Mouse (Mus musculus) ES-Bruce4 (cell line): ENCODE data around the gene Cd300lf. TPM values are rescaled to one million over a fixed set of nuclear protein-coding genes. Genes with fewer than 3 reads are reported as not detected.

Experiments
- H3K27ac ChIP-seq: 2 replicates; pipeline ENCODE4 v1.5.1; 2012; ENCODE audit warnings: low read length, inconsistent platforms; ENCODE audit not compliant: insufficient read depth
- H3K27me3 ChIP-seq: 2 replicates; pipeline ENCODE4 v1.6.1; 2012; ENCODE audit warnings: mild to moderate bottlenecking, low read length, inconsistent platforms; ENCODE audit not compliant: control insufficient read depth, poor library complexity, insufficient read depth, severe bottlenecking
- H3K36me3 ChIP-seq: 2 replicates; pipeline ENCODE4 v1.6.1; 2012; ENCODE audit warnings: inconsistent platforms, mild to moderate bottlenecking, low read length, moderate library complexity; ENCODE audit not compliant: control insufficient read depth, poor library complexity, insufficient read depth, severe bottlenecking
- H3K4me1 ChIP-seq: one replicate; pipeline ENCODE4 v1.8.1; 2011; ENCODE audit warnings: low read length; ENCODE audit not compliant: control insufficient read depth, insufficient read depth
- H3K4me3 ChIP-seq: 2 replicates; pipeline ENCODE4 v1.5.1; 2011; ENCODE audit warnings: low read depth, mild to moderate bottlenecking, low read length
- H3K9ac ChIP-seq: 2 replicates; pipeline ENCODE4 v1.6.1; 2012; ENCODE audit warnings: low read depth, mild to moderate bottlenecking, inconsistent platforms; ENCODE audit not compliant: poor library complexity, severe bottlenecking
- H3K9me3 ChIP-seq: replicated peaks from 2 replicates; pipeline ENCODE4 v1.6.1; 2012; ENCODE audit warnings: mild to moderate bottlenecking, low read length, inconsistent platforms; ENCODE audit not compliant: control insufficient read depth, poor library complexity, insufficient read depth, severe bottlenecking
- CTCF ChIP-seq: IDR thresholded peaks from one replicate; pipeline ENCODE4 v1.8.1; 2011; ENCODE audit warnings: low read depth, low read length
- EP300 ChIP-seq: IDR thresholded peaks from 2 replicates; pipeline ENCODE4 v1.6.1; 2011; ENCODE audit warnings: low read depth, low read length; ENCODE audit not compliant: insufficient read depth
- POLR2A ChIP-seq: IDR thresholded peaks from one replicate; pipeline ENCODE4 v1.8.1; 2011; ENCODE audit warnings: low read length; ENCODE audit not compliant: insufficient read depth
- polyA plus RNA-seq: library from polyadenylated mRNA; stranded (reverse); fragments of >200 nt; gene quantifications from 2 replicates; pipeline ENCODE4 v1.2.4, GENCODE M21; 2011; ENCODE audit warnings: low read depth; ENCODE audit not compliant: missing spikeins, insufficient read depth, insufficient read length

Gene Cd300lf
- polyA plus RNA-seq, 1 experiment: 1.1 TPM

DNA sequence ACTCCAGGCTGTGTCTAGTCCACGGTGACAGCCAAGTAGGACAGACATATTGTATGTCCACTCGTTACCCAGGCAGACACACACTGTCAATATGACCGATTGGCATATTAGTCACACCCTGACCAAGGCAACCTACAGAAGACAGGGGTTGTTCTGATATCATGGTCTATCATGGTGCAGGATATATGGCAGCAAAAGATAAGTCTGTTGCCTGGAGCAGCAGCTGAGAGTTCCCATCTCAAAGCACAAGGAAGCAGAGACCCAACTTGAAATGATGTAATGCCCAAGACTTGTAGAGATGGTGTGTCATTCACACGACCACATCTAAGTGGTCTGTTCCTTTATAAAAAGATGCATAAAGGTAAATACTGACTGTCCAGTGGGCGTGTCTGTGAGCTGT, 55.1 kb downstream of the Cd300lf start:
- no peaks in the 10 kb centered on the region for H3K9me3 ChIP-seq
- H3K36me3 ChIP-seq: no peaks in the 10 kb centered on the region
- no peak overlapping the region for H3K4me3 ChIP-seq
- TF ChIP-seq CTCF: no peak
- TF ChIP-seq POLR2A: no peak
- no peak for TF ChIP-seq EP300
- no peaks in the 10 kb centered on the region for H3K27me3 ChIP-seq
- no peak overlapping the region for H3K27ac ChIP-seq
- H3K9ac ChIP-seq: no peak overlapping the region
- H3K4me1 ChIP-seq: no peaks in the 10 kb centered on the region

DNA sequence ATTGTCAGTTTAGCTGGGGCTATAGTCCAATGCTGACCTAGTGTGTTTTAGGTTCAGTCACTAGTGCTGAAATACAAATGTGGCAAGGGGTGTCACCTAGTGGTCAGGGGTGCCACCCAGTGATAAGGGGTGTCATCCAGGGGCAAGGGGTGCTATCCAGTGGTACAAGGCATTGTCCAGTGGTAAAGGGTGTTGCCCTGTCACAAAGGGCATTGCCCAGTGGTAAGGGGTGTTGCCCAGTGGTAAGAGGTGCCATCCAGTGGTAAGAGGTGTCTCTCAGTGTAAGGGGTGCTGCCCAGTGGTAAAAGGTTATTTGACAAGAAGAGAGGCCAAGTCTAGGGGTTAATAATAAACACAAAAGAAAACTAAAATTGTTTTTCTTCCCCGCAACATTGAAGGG, 56.4 kb downstream of the Cd300lf start:
- H3K9ac ChIP-seq: no peak overlapping the region
- no peak overlapping the region for H3K4me3 ChIP-seq
- TF ChIP-seq POLR2A: no peak
- TF ChIP-seq CTCF: no peak
- TF ChIP-seq EP300: no peak
- H3K27me3 ChIP-seq: no peaks in the 10 kb centered on the region
- H3K36me3 ChIP-seq: no peaks in the 10 kb centered on the region
- no peak overlapping the region for H3K27ac ChIP-seq
- no peaks in the 10 kb centered on the region for H3K9me3 ChIP-seq
- peaks cover 2% of the 10 kb centered on the region for H3K4me1 ChIP-seq

DNA sequence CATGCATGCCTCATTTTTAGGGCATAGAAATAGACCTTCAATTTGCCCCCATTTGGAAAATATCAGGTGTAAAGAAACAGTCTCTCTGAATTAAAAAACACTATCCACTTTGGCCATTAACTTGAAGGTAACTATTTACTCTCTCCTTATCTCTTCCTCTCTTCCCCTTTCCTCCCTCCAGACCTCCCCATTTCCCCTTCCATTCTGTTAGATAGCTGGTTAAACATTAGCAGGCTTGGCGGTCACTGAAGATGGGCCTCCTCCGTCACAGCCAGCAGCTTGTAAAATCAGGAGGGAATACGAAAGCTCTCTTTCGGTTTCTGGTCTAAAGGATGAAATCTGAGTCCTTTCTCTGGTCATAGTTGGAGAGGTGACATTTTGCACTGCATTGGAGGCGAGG, 57.9 kb downstream of the Cd300lf start:
- no peak overlapping the region for H3K4me3 ChIP-seq
- H3K27me3 ChIP-seq: no peaks in the 10 kb centered on the region
- H3K4me1 ChIP-seq: peaks cover 5% of the 10 kb centered on the region
- no peak overlapping the region for H3K9ac ChIP-seq
- no peak overlapping the region for H3K27ac ChIP-seq
- TF ChIP-seq POLR2A: no peak
- no peak for TF ChIP-seq CTCF
- TF ChIP-seq EP300: no peak
- H3K9me3 ChIP-seq: no peaks in the 10 kb centered on the region
- H3K36me3 ChIP-seq: no peaks in the 10 kb centered on the region

DNA sequence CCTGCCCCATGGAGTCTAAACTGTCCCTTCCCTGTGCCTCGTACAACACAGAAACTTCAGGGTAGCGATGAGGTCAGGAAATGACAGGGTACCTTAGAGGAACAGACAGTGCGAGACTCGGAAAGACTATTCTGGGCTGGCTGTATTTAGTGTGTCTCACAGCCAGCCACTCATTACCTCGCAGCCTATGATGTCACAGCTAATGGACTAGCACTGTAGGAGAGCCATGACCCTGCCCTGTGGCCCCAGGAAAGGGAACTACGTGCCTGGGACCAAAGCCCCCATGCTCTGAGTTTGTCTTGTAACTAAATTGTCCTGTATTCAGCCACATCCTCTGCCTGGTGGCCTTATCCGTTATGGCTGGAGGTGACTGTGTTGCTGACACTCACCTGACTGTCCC, 58.4 kb downstream of the Cd300lf start:
- no peak for TF ChIP-seq CTCF
- no peak for TF ChIP-seq EP300
- no peak for TF ChIP-seq POLR2A
- no peak overlapping the region for H3K9ac ChIP-seq

DNA sequence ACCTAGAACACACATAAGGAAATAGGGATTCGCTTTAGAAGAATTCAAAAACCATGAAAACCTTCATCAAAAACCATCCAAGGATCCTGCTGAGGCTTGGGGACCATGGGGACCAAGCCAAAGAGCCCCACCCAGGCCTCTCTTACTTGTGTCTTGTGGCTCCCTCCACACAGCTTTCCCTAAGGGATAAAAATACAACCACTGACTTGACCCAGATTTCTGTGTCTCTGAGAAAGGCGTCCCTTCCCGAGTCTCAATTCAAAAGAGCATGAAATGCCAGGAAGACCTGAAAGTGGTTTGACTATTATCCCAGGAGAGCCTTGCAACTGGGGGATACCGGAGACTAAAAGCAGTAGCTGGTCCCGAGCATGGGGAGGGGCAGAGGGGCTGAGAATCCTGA, 60.8 kb downstream of the Cd300lf start:
- Histone ChIP-seq H3K9me3 (no peaks in the 10 kb centered on the region), H3K4me1 (peaks cover 5% of the 10 kb centered on the region), H3K36me3 (no peaks in the 10 kb centered on the region), H3K4me3 (no peak overlapping the region), H3K27me3 (no peaks in the 10 kb centered on the region), H3K27ac (no peak overlapping the region), H3K9ac (no peak overlapping the region)
- TF ChIP-seq POLR2A: no peak
- TF ChIP-seq CTCF: no peak
- no peak for TF ChIP-seq EP300

More for the DNA sequence above, 58.4 kb downstream of the Cd300lf start:
- no peaks in the 10 kb centered on the region for H3K36me3 ChIP-seq
- no peak overlapping the region for H3K4me3 ChIP-seq
- H3K27me3 ChIP-seq: no peaks in the 10 kb centered on the region
- H3K4me1 ChIP-seq: peaks cover 5% of the 10 kb centered on the region
- H3K27ac ChIP-seq: no peak overlapping the region
- H3K9me3 ChIP-seq: no peaks in the 10 kb centered on the region

DNA sequence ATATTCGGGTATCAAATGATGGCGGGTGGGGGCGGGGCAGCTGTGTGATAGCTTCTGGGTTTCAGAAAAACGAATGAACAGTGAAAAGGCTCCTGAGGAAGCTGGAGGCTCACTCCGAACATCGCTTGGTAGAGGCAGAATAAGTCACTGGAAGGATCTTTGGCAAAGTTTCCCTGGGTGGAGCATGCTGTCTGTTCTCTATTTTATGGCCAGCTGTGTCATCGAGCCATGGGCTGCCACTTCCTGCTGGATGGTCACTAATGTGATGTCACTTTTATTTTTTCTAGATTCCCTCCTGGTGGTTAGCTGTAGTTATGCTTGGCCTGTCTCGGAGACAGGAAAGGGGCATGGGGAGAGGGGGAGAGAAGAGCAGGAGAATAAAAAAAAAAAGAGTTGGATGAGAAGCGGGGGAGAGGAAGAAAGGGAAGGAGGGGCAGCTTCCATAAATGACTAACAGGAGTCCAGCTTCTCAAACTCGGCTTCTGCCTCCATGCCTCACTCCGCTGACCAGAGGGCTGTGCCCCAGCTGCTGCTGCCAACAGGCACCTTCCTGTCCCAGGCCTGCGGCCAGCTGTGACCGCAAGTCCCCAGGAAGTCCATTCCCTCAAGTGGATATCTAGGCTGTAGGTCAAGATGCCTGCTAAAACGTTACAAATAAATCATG, 62.0 kb downstream of the Cd300lf start:
- H3K27ac ChIP-seq: no peak overlapping the region
- H3K27me3 ChIP-seq: no peaks in the 10 kb centered on the region
- H3K9ac ChIP-seq: no peak overlapping the region
- H3K36me3 ChIP-seq: no peaks in the 10 kb centered on the region
- TF ChIP-seq POLR2A (no peak), EP300 (no peak), CTCF (no peak)
- no peak overlapping the region for H3K4me3 ChIP-seq
- no peaks in the 10 kb centered on the region for H3K9me3 ChIP-seq
- H3K4me1 ChIP-seq: peaks cover 5% of the 10 kb centered on the region
